Mouse (Mus musculus) testis, adult 2 months (tissue): ENCODE measurements around the gene Tesmin.

Experiments
- CTCF ChIP-seq: fragments of 200-500 bp; IDR thresholded peaks from 2 replicates; pipeline ENCODE4 v1.5.1; 2012; ENCODE audit warnings: low read depth, mild to moderate bottlenecking, inconsistent platforms, low read length, moderate library complexity; ENCODE audit not compliant: control insufficient read depth, insufficient read depth, insufficient replicate concordance
- POLR2A ChIP-seq: fragments of 200-500 bp; IDR thresholded peaks from 2 replicates; pipeline ENCODE4 v1.6.1; 2012; ENCODE audit warnings: low read depth, mild to moderate bottlenecking, inconsistent platforms, low read length, moderate library complexity; ENCODE audit not compliant: control insufficient read depth

DNA sequence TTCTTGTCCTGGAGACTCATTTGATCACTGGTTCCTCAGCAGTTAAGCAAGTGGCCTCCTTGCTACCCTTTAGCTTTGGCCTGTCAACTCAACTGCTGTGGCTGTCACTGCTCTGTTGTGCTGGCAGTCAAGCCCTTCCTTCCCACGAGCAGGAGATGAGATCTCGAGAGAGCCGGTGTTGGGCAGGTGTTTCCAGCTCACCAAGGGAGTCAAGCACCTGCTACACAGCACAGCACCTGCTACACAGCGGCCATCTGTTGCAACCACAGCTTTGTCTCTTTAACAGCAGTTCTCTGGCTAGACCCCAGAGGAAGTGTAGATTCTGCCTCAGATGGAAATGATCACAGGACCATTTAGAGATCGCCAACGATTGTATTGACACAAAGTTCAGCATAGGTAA, 63.0 kb downstream of the Tesmin start:
- TF ChIP-seq CTCF (no peak), POLR2A (no peak)
